Mouse (Mus musculus): ENCODE measurements around the gene Snrnp25.

DNA sequence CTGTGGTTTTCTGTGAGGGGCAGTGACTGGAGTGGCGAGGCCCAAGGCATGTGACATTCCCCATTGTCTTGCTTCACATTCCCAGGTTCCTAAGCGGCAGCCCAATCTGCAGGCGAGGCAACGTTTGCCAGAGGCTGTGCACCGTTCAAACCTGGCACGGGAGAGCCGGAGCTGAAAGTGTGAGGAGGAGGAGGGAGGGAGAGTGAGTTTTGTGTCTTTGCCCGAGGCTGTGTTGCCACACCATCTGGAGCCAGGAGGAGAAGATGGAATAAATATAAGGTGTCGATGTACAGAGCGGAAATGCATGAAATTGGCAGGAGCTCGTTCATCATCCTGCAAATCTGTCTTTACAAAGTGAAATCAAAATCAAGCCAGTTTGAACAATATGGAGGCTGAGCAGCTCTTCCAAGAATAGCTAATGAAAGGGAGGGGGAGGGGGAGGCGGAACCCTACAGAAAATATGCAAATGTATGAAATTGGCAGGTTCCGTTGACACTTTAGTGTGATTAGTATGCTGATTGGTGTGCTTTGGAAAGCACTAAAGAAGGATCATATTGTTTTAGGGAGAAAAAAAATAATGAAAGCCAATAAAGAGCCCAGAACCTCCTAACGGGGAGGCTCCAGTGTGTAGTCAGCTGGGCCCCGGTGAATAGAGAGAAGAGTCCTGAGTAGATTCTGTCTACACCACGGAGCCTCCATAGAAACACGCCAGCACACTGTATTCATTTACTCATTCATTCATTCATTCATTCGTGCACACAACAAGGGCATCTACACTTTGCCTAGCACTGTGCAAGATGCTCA, 47.2 kb upstream of the Snrnp25 start:
- TF ChIP-seq POLR2A (IDR thresholded peaks at IDR 0.05; ENCODE audit: extremely low read depth, insufficient read depth, low read length) (no peak), CTCF (IDR thresholded peaks at IDR 0.05; ENCODE audit: low read depth, low read length) (no peak)

Data from liver, adult 2 months (tissue).